Mouse (Mus musculus): ENCODE results near the gene Dip2b. TPM values are rescaled to one million over a fixed set of nuclear protein-coding genes. Genes with fewer than 3 reads are reported as not detected.
A peak's percentile ranks its signal among the peaks of the same experiment; 100 is the strongest.

Gene Dip2b
- polyA plus RNA-seq, 1 experiment from 2014 or later, result 21.1 TPM

- no peak for ATAC-seq
- Histone ChIP-seq H3K9ac (replicated peaks; ENCODE audit: low read depth, low read length) (no peak overlapping the region), H3K4me3 (replicated peaks; ENCODE audit: low read length) (no peak overlapping the region), H3K36me3 (ENCODE audit: control insufficient read depth, insufficient read depth) (no peaks in the 10 kb centered on the region), H3K4me1 (replicated peaks; ENCODE audit: control insufficient read depth, insufficient read depth, low read length) (peaks cover 11% of the 10 kb centered on the region), H3K9me3 (ENCODE audit: control insufficient read depth, low read length) (no peaks in the 10 kb centered on the region), H3K27me3 (replicated peaks; ENCODE audit: control insufficient read depth, insufficient read depth, low read length) (no peaks in the 10 kb centered on the region), H3K27ac (ENCODE audit: low read length) (no peak overlapping the region), H3K4me2 (ENCODE audit: low read length) (no peak overlapping the region)
- 42% methylated on average over 7 of the region's 8 CpGs for WGBS
Observed at GRCm38 (mm10) chr15:100074754-100075153, 36.3 kb downstream of the Dip2b start.

DNA sequence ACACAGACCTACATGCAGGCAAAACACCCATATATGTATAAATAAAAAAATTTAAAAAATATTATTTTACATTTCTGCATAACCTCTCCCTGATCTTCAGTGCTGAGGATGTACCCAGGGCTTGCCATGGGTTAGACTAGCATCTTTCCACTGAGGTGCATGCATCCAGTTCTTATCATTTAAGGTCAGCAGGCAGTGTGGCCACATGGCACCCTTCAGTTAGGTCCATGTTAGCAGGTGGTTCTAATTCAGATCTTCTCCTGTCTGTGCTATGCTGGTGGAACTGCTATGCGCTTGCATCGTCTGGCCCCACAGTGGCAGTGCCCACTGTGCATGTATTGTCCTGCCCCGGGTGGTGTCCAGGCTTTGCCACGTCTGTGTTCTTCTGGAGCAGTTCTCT, 37.9 kb downstream of the Dip2b start:
- H3K9ac ChIP-seq (replicated peaks; ENCODE audit: low read depth, low read length), result no peak overlapping the region
- H3K4me1 ChIP-seq (replicated peaks; ENCODE audit: control insufficient read depth, insufficient read depth, low read length), result peaks cover 14% of the 10 kb centered on the region
- H3K4me3 ChIP-seq (replicated peaks; ENCODE audit: low read length), result no peak overlapping the region
- H3K4me2 ChIP-seq (ENCODE audit: low read length), result no peak overlapping the region
- H3K9me3 ChIP-seq (ENCODE audit: control insufficient read depth, low read length), result no peaks in the 10 kb centered on the region
- no peak for ATAC-seq
- WGBS, result 70% methylated on average over 4 of the region's 4 CpGs
- H3K27ac ChIP-seq (ENCODE audit: low read length), result no peak overlapping the region
- no peaks in the 10 kb centered on the region for H3K27me3 ChIP-seq (replicated peaks; ENCODE audit: control insufficient read depth, insufficient read depth, low read length)
- no peaks in the 10 kb centered on the region for H3K36me3 ChIP-seq (ENCODE audit: control insufficient read depth, insufficient read depth)

GRCm38 (mm10) chr15:100080833-100081477, 42.5 kb downstream of the Dip2b start:
- 71% methylated on average over 1 of the region's 1 CpGs for WGBS
- no peaks in the 10 kb centered on the region for H3K36me3 ChIP-seq (ENCODE audit: control insufficient read depth, insufficient read depth)
- H3K4me1 ChIP-seq (replicated peaks; ENCODE audit: control insufficient read depth, insufficient read depth, low read length), result peaks cover 11% of the 10 kb centered on the region
- no peak overlapping the region for H3K4me3 ChIP-seq (replicated peaks; ENCODE audit: low read length)
- H3K27me3 ChIP-seq (replicated peaks; ENCODE audit: control insufficient read depth, insufficient read depth, low read length), result no peaks in the 10 kb centered on the region
- H3K4me2 ChIP-seq (ENCODE audit: low read length), result no peak overlapping the region
- H3K9ac ChIP-seq (replicated peaks; ENCODE audit: low read depth, low read length), result no peak overlapping the region
- H3K27ac ChIP-seq (ENCODE audit: low read length), result no peak overlapping the region
- ATAC-seq, result no peak
- H3K9me3 ChIP-seq (ENCODE audit: control insufficient read depth, low read length), result no peaks in the 10 kb centered on the region

GRCm38 (mm10) chr15:100081478-100081998, 43.1 kb downstream of the Dip2b start:
- Histone ChIP-seq H3K4me3 (replicated peaks; ENCODE audit: low read length) (no peak overlapping the region), H3K9me3 (ENCODE audit: control insufficient read depth, low read length) (no peaks in the 10 kb centered on the region), H3K27ac (ENCODE audit: low read length) (no peak overlapping the region), H3K4me1 (replicated peaks; ENCODE audit: control insufficient read depth, insufficient read depth, low read length) (peaks cover 11% of the 10 kb centered on the region), H3K36me3 (ENCODE audit: control insufficient read depth, insufficient read depth) (no peaks in the 10 kb centered on the region), H3K4me2 (ENCODE audit: low read length) (no peak overlapping the region), H3K27me3 (replicated peaks; ENCODE audit: control insufficient read depth, insufficient read depth, low read length) (no peaks in the 10 kb centered on the region), H3K9ac (replicated peaks; ENCODE audit: low read depth, low read length) (no peak overlapping the region)
- peak; percentile 36; the same call in 1 of the 2 replicates for ATAC-seq
- WGBS, result 38% methylated on average over 6 of the region's 6 CpGs

DNA sequence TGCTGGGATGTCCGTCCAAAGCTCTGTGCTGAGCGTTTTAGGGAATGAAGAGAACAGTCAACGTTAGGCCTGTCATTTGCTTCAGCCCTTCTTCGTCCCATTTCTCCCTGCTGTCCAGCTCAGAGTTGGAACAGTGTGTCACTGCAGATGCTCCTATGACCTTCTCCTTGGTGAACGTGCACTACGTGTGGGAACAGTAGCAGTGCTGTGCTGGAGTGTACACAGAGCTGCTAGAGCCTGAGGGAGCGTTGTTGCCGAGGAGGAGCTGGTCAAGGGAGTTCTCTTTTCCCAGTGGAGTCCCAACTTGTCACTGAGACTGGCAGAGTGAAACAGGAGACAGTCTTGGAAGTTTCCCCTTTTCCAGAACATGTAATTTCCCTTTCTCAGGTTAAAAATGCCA, 43.6 kb downstream of the Dip2b start:
- Histone ChIP-seq H3K9ac (replicated peaks; ENCODE audit: low read depth, low read length) (no peak overlapping the region), H3K4me1 (replicated peaks; ENCODE audit: control insufficient read depth, insufficient read depth, low read length) (peaks cover 11% of the 10 kb centered on the region), H3K27ac (ENCODE audit: low read length) (no peak overlapping the region), H3K9me3 (ENCODE audit: control insufficient read depth, low read length) (no peaks in the 10 kb centered on the region), H3K4me2 (ENCODE audit: low read length) (no peak overlapping the region), H3K27me3 (replicated peaks; ENCODE audit: control insufficient read depth, insufficient read depth, low read length) (no peaks in the 10 kb centered on the region), H3K36me3 (ENCODE audit: control insufficient read depth, insufficient read depth) (no peaks in the 10 kb centered on the region), H3K4me3 (replicated peaks; ENCODE audit: low read length) (no peak overlapping the region)
- no peak for ATAC-seq
- 66% methylated on average over 8 of the region's 8 CpGs for WGBS

- no peaks in the 10 kb centered on the region for H3K27me3 ChIP-seq (replicated peaks; ENCODE audit: control insufficient read depth, insufficient read depth, low read length)
- WGBS, result 94% methylated on average over 5 of the region's 5 CpGs
- no peak overlapping the region for H3K27ac ChIP-seq (ENCODE audit: low read length)
- ATAC-seq, result no peak
- H3K4me2 ChIP-seq (ENCODE audit: low read length), result no peak overlapping the region
- no peak overlapping the region for H3K4me3 ChIP-seq (replicated peaks; ENCODE audit: low read length)
- no peak overlapping the region for H3K9ac ChIP-seq (replicated peaks; ENCODE audit: low read depth, low read length)
- H3K36me3 ChIP-seq (ENCODE audit: control insufficient read depth, insufficient read depth), result no peaks in the 10 kb centered on the region
- H3K9me3 ChIP-seq (ENCODE audit: control insufficient read depth, low read length), result no peaks in the 10 kb centered on the region
- peaks cover 11% of the 10 kb centered on the region for H3K4me1 ChIP-seq (replicated peaks; ENCODE audit: control insufficient read depth, insufficient read depth, low read length)
Observed at GRCm38 (mm10) chr15:100082733-100083132, 44.3 kb downstream of the Dip2b start.

DNA sequence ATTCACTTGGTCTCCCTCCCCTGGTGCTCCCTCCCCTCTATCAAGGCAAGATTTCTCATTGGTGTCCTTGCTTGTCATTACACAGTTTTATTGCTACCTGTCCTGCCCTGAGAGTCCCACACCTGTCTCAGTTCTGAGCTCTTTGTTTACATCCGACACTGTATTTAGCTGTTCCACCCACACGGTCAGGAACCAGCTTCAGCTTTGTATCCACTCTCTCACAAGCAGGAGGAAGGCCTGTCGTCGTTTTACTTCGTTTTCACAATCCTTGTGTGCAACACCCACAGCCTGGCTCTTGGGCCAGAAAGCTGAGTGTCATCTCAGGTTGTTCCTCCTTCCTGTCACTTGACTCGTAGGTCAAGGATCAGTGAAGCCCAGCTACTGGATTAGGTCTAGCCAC, 45.4 kb downstream of the Dip2b start:
- Histone ChIP-seq H3K27ac (ENCODE audit: low read length) (no peak overlapping the region), H3K9me3 (ENCODE audit: control insufficient read depth, low read length) (no peaks in the 10 kb centered on the region), H3K4me3 (replicated peaks; ENCODE audit: low read length) (no peak overlapping the region), H3K4me1 (replicated peaks; ENCODE audit: control insufficient read depth, insufficient read depth, low read length) (peaks cover 11% of the 10 kb centered on the region), H3K4me2 (ENCODE audit: low read length) (no peak overlapping the region), H3K9ac (replicated peaks; ENCODE audit: low read depth, low read length) (no peak overlapping the region), H3K27me3 (replicated peaks; ENCODE audit: control insufficient read depth, insufficient read depth, low read length) (no peaks in the 10 kb centered on the region), H3K36me3 (ENCODE audit: control insufficient read depth, insufficient read depth) (no peaks in the 10 kb centered on the region)
- 80% methylated on average over 6 of the region's 6 CpGs for whole genome bisulfite sequencing
- no peak for ATAC-seq

DNA sequence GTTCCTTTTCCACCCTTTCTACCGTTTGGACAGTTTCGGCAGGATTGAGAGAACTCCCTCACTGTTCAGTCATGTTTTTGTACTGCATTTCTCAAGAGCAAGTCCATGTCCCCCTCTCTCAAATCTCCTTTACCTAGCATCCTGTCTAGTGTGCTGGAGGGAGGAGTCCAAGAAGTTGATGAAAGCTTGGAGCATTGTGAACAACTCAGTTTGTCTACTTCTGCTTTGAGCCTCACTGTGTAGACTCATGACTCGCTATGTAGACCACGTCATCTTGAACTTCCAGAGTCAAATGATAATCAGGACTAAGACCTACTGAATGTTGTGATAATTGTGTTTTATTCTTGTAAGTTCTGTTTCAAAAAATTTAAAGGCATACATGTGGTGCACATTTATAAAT, 46.4 kb downstream of the Dip2b start:
- Histone ChIP-seq H3K27me3 (replicated peaks; ENCODE audit: control insufficient read depth, insufficient read depth, low read length) (no peaks in the 10 kb centered on the region), H3K36me3 (ENCODE audit: control insufficient read depth, insufficient read depth) (no peaks in the 10 kb centered on the region), H3K27ac (ENCODE audit: low read length) (no peak overlapping the region), H3K4me1 (replicated peaks; ENCODE audit: control insufficient read depth, insufficient read depth, low read length) (peaks cover 11% of the 10 kb centered on the region), H3K9ac (replicated peaks; ENCODE audit: low read depth, low read length) (no peak overlapping the region), H3K4me3 (replicated peaks; ENCODE audit: low read length) (no peak overlapping the region), H3K9me3 (ENCODE audit: control insufficient read depth, low read length) (no peaks in the 10 kb centered on the region), H3K4me2 (ENCODE audit: low read length) (no peak overlapping the region)
- no peak for ATAC-seq
- 92% methylated on average over 4 of the region's 4 CpGs for WGBS

DNA sequence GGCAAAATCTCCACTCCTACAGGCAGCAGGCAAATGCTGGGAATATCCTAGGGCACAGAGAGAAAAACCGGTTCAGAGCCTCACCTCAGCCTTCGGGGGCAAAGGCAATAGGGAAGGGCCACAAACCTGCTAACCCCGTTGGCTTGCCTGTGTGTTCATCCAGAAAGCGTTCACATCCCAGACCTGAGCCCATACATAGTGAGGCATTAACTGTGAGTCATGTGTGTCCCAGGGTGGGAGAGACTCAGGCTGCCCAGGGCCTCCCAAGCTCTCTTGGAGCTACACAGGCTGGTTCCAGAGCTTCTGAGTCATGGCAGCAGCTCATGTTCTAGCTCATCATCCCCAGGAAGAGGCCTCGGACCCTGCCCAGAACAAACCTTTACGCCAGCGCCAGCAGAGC, 49.6 kb downstream of the Dip2b start:
- Histone ChIP-seq H3K4me1 (replicated peaks; ENCODE audit: control insufficient read depth, insufficient read depth, low read length) (peaks cover 16% of the 10 kb centered on the region), H3K4me3 (replicated peaks; ENCODE audit: low read length) (no peak overlapping the region), H3K27me3 (replicated peaks; ENCODE audit: control insufficient read depth, insufficient read depth, low read length) (no peaks in the 10 kb centered on the region), H3K9me3 (ENCODE audit: control insufficient read depth, low read length) (no peaks in the 10 kb centered on the region), H3K4me2 (ENCODE audit: low read length) (no peak overlapping the region), H3K36me3 (ENCODE audit: control insufficient read depth, insufficient read depth) (no peaks in the 10 kb centered on the region), H3K9ac (replicated peaks; ENCODE audit: low read depth, low read length) (no peak overlapping the region), H3K27ac (ENCODE audit: low read length) (no peak overlapping the region)
- WGBS, result 91% methylated on average over 7 of the region's 7 CpGs
- ATAC-seq, result no peak

DNA sequence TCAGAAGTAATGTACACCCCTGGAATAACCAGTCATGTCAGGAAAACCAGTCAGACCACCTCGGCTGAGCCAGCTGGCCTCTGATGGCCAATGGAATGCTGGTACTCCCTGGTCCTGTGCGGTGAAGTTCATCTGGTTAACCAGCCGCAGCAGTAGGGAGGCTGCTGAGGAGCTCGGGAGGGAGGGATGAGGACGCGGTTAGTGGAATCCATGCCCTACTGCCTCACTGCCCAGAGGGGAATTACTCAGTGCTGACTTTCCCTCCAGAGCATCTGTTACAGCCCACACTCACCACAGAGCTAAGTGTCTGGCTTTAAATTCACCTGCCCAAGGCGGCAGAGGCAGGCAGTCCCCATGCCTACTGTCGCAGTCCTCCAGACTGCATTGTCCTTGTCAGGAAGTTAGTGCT, 51.2 kb downstream of the Dip2b start:
- peaks cover 16% of the 10 kb centered on the region for H3K4me1 ChIP-seq (replicated peaks; ENCODE audit: control insufficient read depth, insufficient read depth, low read length)
- no peak overlapping the region for H3K4me2 ChIP-seq (ENCODE audit: low read length)
- no peak overlapping the region for H3K9ac ChIP-seq (replicated peaks; ENCODE audit: low read depth, low read length)
- no peaks in the 10 kb centered on the region for H3K9me3 ChIP-seq (ENCODE audit: control insufficient read depth, low read length)
- ATAC-seq, result peak; percentile 33; the same call in 1 of the 2 replicates
- H3K36me3 ChIP-seq (ENCODE audit: control insufficient read depth, insufficient read depth), result no peaks in the 10 kb centered on the region
- no peak overlapping the region for H3K4me3 ChIP-seq (replicated peaks; ENCODE audit: low read length)
- no peaks in the 10 kb centered on the region for H3K27me3 ChIP-seq (replicated peaks; ENCODE audit: control insufficient read depth, insufficient read depth, low read length)
- H3K27ac ChIP-seq (ENCODE audit: low read length), result no peak overlapping the region
- 46% methylated on average over 8 of the region's 8 CpGs for WGBS

Data from forebrain, embryonic 16.5 days (tissue).